In the genomic region with DNA sequence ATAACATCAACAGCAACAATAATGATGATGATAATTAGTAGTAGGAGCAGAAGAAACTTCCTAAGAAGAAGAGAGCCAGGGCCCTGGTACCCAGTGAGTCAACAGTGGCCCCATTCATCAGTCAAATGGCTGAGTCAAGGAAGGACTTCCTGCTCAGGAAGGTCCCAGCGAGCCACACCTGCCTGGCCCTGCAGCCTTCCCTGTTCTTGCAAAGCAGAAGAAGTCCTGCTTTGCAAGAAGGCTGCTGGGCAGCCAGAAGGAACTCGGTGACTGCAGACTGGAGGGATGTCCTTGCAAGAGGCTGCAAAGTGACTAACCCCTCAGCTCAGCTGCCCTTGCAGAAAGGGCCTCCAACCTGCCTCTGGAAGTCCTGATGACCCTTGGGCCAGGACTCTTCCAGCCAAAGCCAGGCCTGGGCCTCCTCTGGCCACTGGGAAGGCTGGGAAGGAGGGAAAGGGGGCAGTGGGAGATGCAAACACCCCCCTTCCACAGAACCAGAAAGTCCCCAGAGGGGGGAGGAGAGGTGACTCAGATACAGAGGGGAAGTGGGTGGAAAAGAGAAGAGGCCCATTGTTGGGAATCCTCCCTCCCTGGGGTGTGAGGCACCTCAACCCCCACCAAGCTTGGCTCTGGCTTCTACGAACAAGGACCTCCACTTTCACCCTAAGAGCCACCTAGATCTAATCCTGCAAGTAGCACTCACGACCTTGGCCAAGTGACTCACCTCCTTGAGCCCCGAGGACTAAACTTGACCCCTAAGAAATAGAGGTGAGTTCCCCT, we compare ENCODE assay signal across 12 mouse cellular contexts. TPM values are rescaled to one million over a fixed set of nuclear protein-coding genes. Genes with fewer than 3 reads are reported as not detected.
DNase-seq lines count a peak whose midpoint lies in the region; ATAC-seq lines count a peak whose summit lies in the region.
"Had no signal": no experiment of that assay in that cellular context is flagged by ENCODE, and none has a peak within 500 bp of the region (broad histone marks: within the 10 kb centered on the region; RNA-seq: fewer than 3 reads in every experiment).

No protein-coding gene starts in this region.

- H3K27me3 ChIP-seq in heart, embryonic 15.5 days = no peaks in the 10 kb centered on the region
- no peaks in the 10 kb centered on the region for H3K27me3 ChIP-seq in neural tube, embryonic 13.5 days
- H3K27me3 ChIP-seq in neural tube, embryonic 15.5 days (replicated peaks) = no peaks in the 10 kb centered on the region
- no peaks in the 10 kb centered on the region for H3K27me3 ChIP-seq in intestine, embryonic 15.5 days (replicated peaks)
- no peaks in the 10 kb centered on the region for H3K27me3 ChIP-seq in stomach, embryonic 15.5 days (replicated peaks)
- H3K27me3 ChIP-seq: hindbrain, embryonic 15.5 days had no signal

- H3K36me3 ChIP-seq in heart, embryonic 15.5 days = no peaks in the 10 kb centered on the region
- 0 out of 2 replicates have a peak, but pooled peaks cover 3% of the 10 kb centered on the region for H3K36me3 ChIP-seq in neural tube, embryonic 13.5 days
- H3K36me3 ChIP-seq in neural tube, embryonic 15.5 days = no peaks in the 10 kb centered on the region
- 0 out of 2 replicates have a peak, but pooled peaks cover 3% of the 10 kb centered on the region for H3K36me3 ChIP-seq in intestine, embryonic 15.5 days
- H3K36me3 ChIP-seq in stomach, embryonic 15.5 days = no peaks in the 10 kb centered on the region
- H3K36me3 ChIP-seq: hindbrain, embryonic 15.5 days had no signal

- 57% methylated on average over 5 of the region's 5 CpGs for WGBS in heart, embryonic 15.5 days
- 85% methylated on average over 5 of the region's 5 CpGs for WGBS in neural tube, embryonic 13.5 days
- 82% methylated on average over 5 of the region's 5 CpGs for WGBS in neural tube, embryonic 15.5 days
- WGBS in intestine, embryonic 15.5 days = 60% methylated on average over 5 of the region's 5 CpGs
- 60% methylated on average over 5 of the region's 5 CpGs for WGBS in stomach, embryonic 15.5 days

- H3K4me3 ChIP-seq in heart, embryonic 15.5 days = no peak overlapping the region
- H3K4me3 ChIP-seq in neural tube, embryonic 13.5 days = no peak overlapping the region
- no peak overlapping the region for H3K4me3 ChIP-seq in neural tube, embryonic 15.5 days (replicated peaks)
- H3K4me3 ChIP-seq in intestine, embryonic 15.5 days (replicated peaks) = no peak overlapping the region
- H3K4me3 ChIP-seq in stomach, embryonic 15.5 days (replicated peaks) = no peak overlapping the region
- H3K4me3 ChIP-seq: hindbrain, embryonic 15.5 days had no signal

- H3K9ac ChIP-seq in heart, embryonic 15.5 days = no peak overlapping the region
- no peak overlapping the region; the same call in 1 of the 2 replicates for H3K9ac ChIP-seq in neural tube, embryonic 13.5 days
- H3K9ac ChIP-seq in neural tube, embryonic 15.5 days (replicated peaks) = no peak overlapping the region
- no peak overlapping the region for H3K9ac ChIP-seq in intestine, embryonic 15.5 days
- H3K9ac ChIP-seq in stomach, embryonic 15.5 days = no peak overlapping the region
- H3K9ac ChIP-seq: hindbrain, embryonic 15.5 days had no signal

- H3K4me1 ChIP-seq in heart, embryonic 15.5 days (replicated peaks) = peaks cover 83% of the 10 kb centered on the region
- H3K4me1 ChIP-seq in neural tube, embryonic 13.5 days (replicated peaks) = peaks cover 84% of the 10 kb centered on the region
- peaks cover 71% of the 10 kb centered on the region for H3K4me1 ChIP-seq in neural tube, embryonic 15.5 days
- H3K4me1 ChIP-seq in intestine, embryonic 15.5 days (replicated peaks) = peaks cover 72% of the 10 kb centered on the region
- H3K4me1 ChIP-seq in stomach, embryonic 15.5 days = peaks cover 75% of the 10 kb centered on the region

- peak overlapping the region; percentile 39; the same call in 1 of the 2 replicates for H3K27ac ChIP-seq in heart, embryonic 15.5 days
- 0 out of 2 replicates have a peak overlapping the region, but pooled peaks have one; percentile 28 for H3K27ac ChIP-seq in neural tube, embryonic 13.5 days (replicated peaks)
- H3K27ac ChIP-seq in neural tube, embryonic 15.5 days (replicated peaks) = no peak overlapping the region
- H3K27ac ChIP-seq in intestine, embryonic 15.5 days = peak overlapping the region; percentile 78
- peak overlapping the region; percentile 79 for H3K27ac ChIP-seq in stomach, embryonic 15.5 days
- H3K27ac ChIP-seq: hindbrain, embryonic 15.5 days had no signal

- no peak overlapping the region for H3K4me2 ChIP-seq in heart, embryonic 15.5 days
- no peak overlapping the region for H3K4me2 ChIP-seq in neural tube, embryonic 13.5 days
- H3K4me2 ChIP-seq in neural tube, embryonic 15.5 days = no peak overlapping the region
- H3K4me2 ChIP-seq in intestine, embryonic 15.5 days (replicated peaks) = no peak overlapping the region
- H3K4me2 ChIP-seq in stomach, embryonic 15.5 days = no peak overlapping the region
- H3K4me2 ChIP-seq: hindbrain, embryonic 15.5 days had no signal

- H3K9me3 ChIP-seq in heart, embryonic 15.5 days (replicated peaks) = no peaks in the 10 kb centered on the region
- H3K9me3 ChIP-seq in neural tube, embryonic 13.5 days = no peaks in the 10 kb centered on the region
- no peaks in the 10 kb centered on the region for H3K9me3 ChIP-seq in neural tube, embryonic 15.5 days (replicated peaks)
- no peaks in the 10 kb centered on the region for H3K9me3 ChIP-seq in intestine, embryonic 15.5 days
- H3K9me3 ChIP-seq in stomach, embryonic 15.5 days = no peaks in the 10 kb centered on the region
- H3K9me3 ChIP-seq: hindbrain, embryonic 15.5 days had no signal

- no peak for DNase-seq in heart, adult 8-10 months (ENCODE audit: low spot score)
- no peak for DNase-seq in cerebellum, adult 18-20 months

- no peak for ATAC-seq in heart, embryonic 15.5 days (replicated peaks; ENCODE audit: insufficient number of reproducible peaks, insufficient read depth, low FRiP score, low read depth)
- ATAC-seq in neural tube, embryonic 13.5 days (ENCODE audit: low read depth) = no peak
- no peak for ATAC-seq in neural tube, embryonic 15.5 days (ENCODE audit: low FRiP score)
- no peak for ATAC-seq in intestine, embryonic 15.5 days
- ATAC-seq in stomach, embryonic 15.5 days (ENCODE audit: insufficient read depth, low FRiP score, low read depth) = no peak
- ATAC-seq in CD4-positive, CD25-positive, alpha-beta regulatory T cell, adult 4 months = no peak

RNA-seq across cellular contexts. Expression of a gene that starts 5.1 kb away (rescaled TPM):
- polyA plus RNA-seq in heart, embryonic 15.5 days (2015; fragmentation: Nextera tagmentation; extraction: Ambion mirVana) = 62.0 and 79.3 TPM in 2 replicates
- 10 to 100 TPM; 18.1 to 21.4 (median 19.6) TPM for total RNA-seq in heart, adult 8-10 months (2022)
- polyA plus RNA-seq in neural tube, embryonic 13.5 days (2015; fragmentation: Nextera tagmentation; extraction: Ambion mirVana) = 65.7 and 67.1 TPM in 2 replicates
- 75.6 and 85.4 TPM in 2 replicates for polyA plus RNA-seq in neural tube, embryonic 15.5 days (2015; fragmentation: Nextera tagmentation; extraction: Ambion mirVana)
- 136 and 138 TPM in 2 replicates for polyA plus RNA-seq in intestine, embryonic 15.5 days (2015; fragmentation: Nextera tagmentation; extraction: Ambion mirVana)
- 125 and 130 TPM in 2 replicates for polyA plus RNA-seq in stomach, embryonic 15.5 days (2015; fragmentation: Nextera tagmentation; extraction: Ambion mirVana)
- 10 to 100 TPM; 19.8 to 27.0 TPM for polyA plus RNA-seq in CD4-positive, CD25-positive, alpha-beta regulatory T cell, adult 4 months (2017; shearing (Covaris generic))

RNA-seq across cellular contexts. Expression of a gene that starts 23.5 kb away (rescaled TPM):
- polyA plus RNA-seq in heart, embryonic 15.5 days (2015; fragmentation: Nextera tagmentation; extraction: Ambion mirVana) = not detected in 2 replicates
- not detected for total RNA-seq in heart, adult 8-10 months (2022)
- not detected in 2 replicates for polyA plus RNA-seq in neural tube, embryonic 13.5 days (2015; fragmentation: Nextera tagmentation; extraction: Ambion mirVana)
- not detected in 2 replicates for polyA plus RNA-seq in neural tube, embryonic 15.5 days (2015; fragmentation: Nextera tagmentation; extraction: Ambion mirVana)
- 0.45 and 0.97 TPM in 2 replicates for polyA plus RNA-seq in intestine, embryonic 15.5 days (2015; fragmentation: Nextera tagmentation; extraction: Ambion mirVana)
- 0.42 and 0.79 TPM in 2 replicates for polyA plus RNA-seq in stomach, embryonic 15.5 days (2015; fragmentation: Nextera tagmentation; extraction: Ambion mirVana)
- not detected for polyA plus RNA-seq in CD4-positive, CD25-positive, alpha-beta regulatory T cell, adult 4 months (2017; shearing (Covaris generic))
- total RNA-seq: layer of hippocampus, adult 18-20 months; neutrophil, adult 5-6 weeks had no signal
- polyA plus RNA-seq: hindbrain, embryonic 15.5 days; liver, embryonic 16.5 days had no signal

RNA-seq across cellular contexts. Expression of a gene that starts 43.7 kb away (rescaled TPM):
- polyA plus RNA-seq in heart, embryonic 15.5 days (2015; fragmentation: Nextera tagmentation; extraction: Ambion mirVana) = 0.35 TPM in 1 of 2 replicates, not detected in the other
- total RNA-seq in heart, adult 8-10 months (2022) = 1 to 10 TPM in 1 of 4 experiments, not detected in 3; 1.0 TPM
- not detected in 2 replicates for polyA plus RNA-seq in neural tube, embryonic 13.5 days (2015; fragmentation: Nextera tagmentation; extraction: Ambion mirVana)
- 1.3 TPM in 1 of 2 replicates, not detected in the other for polyA plus RNA-seq in neural tube, embryonic 15.5 days (2015; fragmentation: Nextera tagmentation; extraction: Ambion mirVana)
- polyA plus RNA-seq in intestine, embryonic 15.5 days (2015; fragmentation: Nextera tagmentation; extraction: Ambion mirVana) = 131 and 571 TPM in 2 replicates
- 475 and 519 TPM in 2 replicates for polyA plus RNA-seq in stomach, embryonic 15.5 days (2015; fragmentation: Nextera tagmentation; extraction: Ambion mirVana)
- polyA plus RNA-seq in CD4-positive, CD25-positive, alpha-beta regulatory T cell, adult 4 months (2017; shearing (Covaris generic)) = not detected
- total RNA-seq: layer of hippocampus, adult 18-20 months; neutrophil, adult 5-6 weeks had no signal

Comparison
In these comparisons a context has a peak if more than half of its experiments do, and no peak if none do; other contexts are left out.
1. RNA of a gene that starts 43.7 kb away (polyA plus RNA-seq): 475 to 519 TPM in stomach, embryonic 15.5 days and 131 to 571 TPM in intestine, embryonic 15.5 days; not detected in CD4-positive, CD25-positive, alpha-beta regulatory T cell, adult 4 months, 0.35 TPM in heart, embryonic 15.5 days, not detected in neural tube, embryonic 13.5 days and 1.3 TPM in neural tube, embryonic 15.5 days; every median in the first group is over 10 times any median in the second.